Mouse (Mus musculus): ENCODE measurements at regions not wholly inside any gene's neighbourhood (a gene's known extent, or its start where the extent isn't known, plus 50 kb on each side); places are given as distances from the start of the nearest gene placed in this dataset.

- DNase-seq (ENCODE audit: low read depth) = no peak
Observed at GRCm38 (mm10) chr6:126362331-126362730, 172.9 kb downstream of the Kcna5 start.

GRCm38 (mm10) chr6:126353346-126353745 is 181.9 kb downstream of the Kcna5 start:
- no peak for DNase-seq (ENCODE audit: low read depth)

GRCm38 (mm10) chr6:126350476-126350875 is 183.8 kb upstream of the Ntf3 start:
- DNase-seq (ENCODE audit: low read depth) = no peak

- no peak for DNase-seq (ENCODE audit: low read depth)
Observed at GRCm38 (mm10) chr6:126349905-126350304, 183.2 kb upstream of the Ntf3 start.

- no peak for DNase-seq (ENCODE audit: low read depth)
Observed at GRCm38 (mm10) chr6:126345221-126345620, 178.5 kb upstream of the Ntf3 start.

GRCm38 (mm10) chr6:126340098-126340610 is 173.4 kb upstream of the Ntf3 start:
- no peak for DNase-seq (ENCODE audit: low read depth)

GRCm38 (mm10) chr6:126337711-126338110 is 171.0 kb upstream of the Ntf3 start:
- no peak for DNase-seq (ENCODE audit: low read depth)

GRCm38 (mm10) chr6:126334258-126334657 is 167.5 kb upstream of the Ntf3 start:
- DNase-seq (ENCODE audit: low read depth) = no peak

- DNase-seq (ENCODE audit: low read depth) = no peak
Observed at GRCm38 (mm10) chr6:126327187-126327586, 160.5 kb upstream of the Ntf3 start.

GRCm38 (mm10) chr6:126318523-126318922 is 151.8 kb upstream of the Ntf3 start:
- DNase-seq (ENCODE audit: low read depth) = no peak

- DNase-seq (ENCODE audit: low read depth) = peak; percentile 38
Observed at GRCm38 (mm10) chr6:126310786-126311480, 144.2 kb upstream of the Ntf3 start.

GRCm38 (mm10) chr6:126303086-126303485 is 136.4 kb upstream of the Ntf3 start:
- DNase-seq (ENCODE audit: low read depth) = no peak

GRCm38 (mm10) chr6:126291581-126291980 is 124.9 kb upstream of the Ntf3 start:
- peak; percentile 68 for DNase-seq (ENCODE audit: low read depth)

- DNase-seq (ENCODE audit: low read depth) = no peak
Observed at GRCm38 (mm10) chr6:126287166-126287565, 120.5 kb upstream of the Ntf3 start.

- DNase-seq (ENCODE audit: low read depth) = peak; percentile 19
Observed at GRCm38 (mm10) chr6:126286201-126286600, 119.5 kb upstream of the Ntf3 start.

- DNase-seq (ENCODE audit: low read depth) = no peak
Observed at GRCm38 (mm10) chr6:126284409-126284808, 117.7 kb upstream of the Ntf3 start.

- no peak for DNase-seq (ENCODE audit: low read depth)
Observed at GRCm38 (mm10) chr6:126280352-126280751, 113.6 kb upstream of the Ntf3 start.

- DNase-seq (ENCODE audit: low read depth) = no peak
Observed at GRCm38 (mm10) chr6:126245986-126246385, 79.3 kb upstream of the Ntf3 start.

- no peak for DNase-seq (ENCODE audit: low read depth)
Observed at GRCm38 (mm10) chr6:126245431-126245830, 78.7 kb upstream of the Ntf3 start.

GRCm38 (mm10) chr6:126242299-126242698 is 75.6 kb upstream of the Ntf3 start:
- DNase-seq (ENCODE audit: low read depth) = no peak

GRCm38 (mm10) chr6:126240256-126240655 is 73.5 kb upstream of the Ntf3 start:
- DNase-seq (ENCODE audit: low read depth) = no peak

Data from NIH3T3 (cell line).